Mouse (Mus musculus) midbrain, embryonic 14.5 days (tissue): ENCODE data around the gene Nrg3. TPM values are rescaled to one million over a fixed set of nuclear protein-coding genes. Genes with fewer than 3 reads are reported as not detected.

Experiments used
- ATAC-seq: fragments of 200-750 bp; cut with Nextera tagmentation; 2 replicates; pipeline ENCODE4 v1.8.0; 2017; ENCODE audit warnings: moderate number of reproducible peaks, moderate library complexity; ENCODE audit not compliant: low FRiP score, low TSS enrichment
- DNase-seq: peaks from one replicate; pipeline ENCODE4 v3.0.0-alpha.2; 2015
- H3K27ac ChIP-seq: fragments of 300-500 bp; sonication (generic); replicated peaks from 2 replicates; pipeline ENCODE4 v1.5.1; 2014; ENCODE audit warnings: mild to moderate bottlenecking, low read depth, low read length, moderate library complexity
- H3K27me3 ChIP-seq: fragments of 300-500 bp; sonication (generic); 2 replicates; pipeline ENCODE4 v1.6.1; 2014; ENCODE audit warnings: low read length, control low read depth, mixed read lengths; ENCODE audit not compliant: control insufficient read depth, insufficient read depth
- H3K36me3 ChIP-seq: fragments of 300-500 bp; sonication (generic); 2 replicates; pipeline ENCODE4 v1.6.1; 2014; ENCODE audit warnings: low read length, control low read depth; ENCODE audit not compliant: control insufficient read depth, insufficient read depth
- H3K4me1 ChIP-seq: fragments of 300-500 bp; sonication (generic); 2 replicates; pipeline ENCODE4 v1.6.1; 2014; ENCODE audit warnings: mild to moderate bottlenecking, antibody characterized with exemption, low read length, control low read depth; ENCODE audit not compliant: control insufficient read depth, insufficient read depth
- H3K4me2 ChIP-seq: fragments of 300-500 bp; sonication (generic); 2 replicates; pipeline ENCODE4 v1.6.1; 2014; ENCODE audit warnings: mild to moderate bottlenecking, low read length, moderate library complexity
- H3K4me3 ChIP-seq: fragments of 300-500 bp; sonication (generic); replicated peaks from 2 replicates; pipeline ENCODE4 v1.5.1; 2014; ENCODE audit warnings: low read depth, low read length
- H3K9ac ChIP-seq: fragments of 300-500 bp; sonication (generic); replicated peaks from 2 replicates; pipeline ENCODE4 v1.6.1; 2014; ENCODE audit warnings: mild to moderate bottlenecking, low read length, moderate library complexity
- H3K9me3 ChIP-seq: fragments of 300-500 bp; sonication (generic); 2 replicates; pipeline ENCODE4 v1.6.1; 2016; ENCODE audit warnings: low read length, control low read depth, mixed read lengths; ENCODE audit not compliant: control insufficient read depth
- WGBS: fragments of 180-500 bp; shearing (Covaris S2); extraction: QIAGEN DNeasy Blood & Tissue Kit; methylation state at CpG from one replicate; pipeline ENCODE4 v1.1.7; 2014; 5-methylcytosine and 5-hydroxymethylcytosine counted together
- polyA plus RNA-seq: library from polyadenylated mRNA; unstranded; fragments of >200 nt; fragmentation: Nextera tagmentation; extraction: Ambion mirVana; gene quantifications from 2 replicates; pipeline ENCODE4 v1.2.1, GENCODE M21; 2014

The Nrg3 gene
- polyA plus RNA-seq, 1 experiment from 2014 or later: 13.1 TPM

DNA sequence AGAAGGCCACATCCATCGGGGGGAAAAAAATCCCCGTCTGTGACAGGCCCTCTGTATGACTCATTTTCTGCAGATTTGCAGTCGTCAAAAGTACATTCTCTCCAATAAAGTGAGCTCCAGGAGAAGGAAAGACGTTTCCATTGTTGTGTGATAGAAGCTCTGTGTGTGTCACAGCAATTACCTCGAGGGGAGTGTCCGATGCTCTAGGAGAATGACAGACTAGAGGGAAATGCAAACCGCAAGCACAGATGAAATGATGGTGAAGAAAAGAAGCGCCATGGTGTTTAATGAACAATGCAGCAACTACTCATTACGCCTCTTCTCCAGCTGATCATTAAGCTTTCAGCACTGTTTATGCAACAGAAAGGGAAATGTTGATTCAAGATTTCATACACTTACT lies 59.6 kb downstream of the Nrg3 start:
- no peak for ATAC-seq
- H3K27ac ChIP-seq: no peak overlapping the region; the same call in 1 of the 2 replicates

DNA sequence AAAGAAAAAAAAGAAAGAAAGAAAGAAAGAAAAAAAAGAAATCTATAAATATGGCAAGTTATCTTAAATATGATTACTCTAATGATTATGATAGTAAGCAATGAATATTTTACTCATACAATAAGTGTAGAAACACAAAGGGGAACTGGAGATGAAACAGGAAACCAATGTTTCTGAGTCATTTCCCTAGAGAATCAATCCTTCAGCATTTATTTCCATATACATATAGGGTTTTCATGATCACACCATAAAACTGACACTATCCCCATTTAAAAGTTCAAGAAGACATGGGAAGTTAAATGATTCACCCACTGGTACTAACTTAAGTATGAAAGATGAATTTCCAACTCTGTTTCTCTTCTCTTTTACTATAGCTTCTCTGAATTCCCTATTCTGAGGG lies 86.0 kb downstream of the Nrg3 start:
- Histone ChIP-seq H3K4me2 (no peak overlapping the region), H3K4me3 (no peak overlapping the region), H3K4me1 (no peaks in the 10 kb centered on the region), H3K27me3 (no peaks in the 10 kb centered on the region), H3K9me3 (no peaks in the 10 kb centered on the region), H3K27ac (no peak overlapping the region), H3K36me3 (no peaks in the 10 kb centered on the region), H3K9ac (no peak overlapping the region)
- DNase-seq: no peak
- no peak for ATAC-seq

More for the DNA sequence above, 59.6 kb downstream of the Nrg3 start:
- Histone ChIP-seq H3K36me3 (no peaks in the 10 kb centered on the region), H3K27me3 (no peaks in the 10 kb centered on the region), H3K4me2 (no peak overlapping the region), H3K9ac (no peak overlapping the region), H3K4me3 (no peak overlapping the region), H3K9me3 (no peaks in the 10 kb centered on the region), H3K4me1 (no peaks in the 10 kb centered on the region)
- peak; percentile 11 for DNase-seq
- WGBS: 39% methylated on average over 9 of the region's 9 CpGs

DNA sequence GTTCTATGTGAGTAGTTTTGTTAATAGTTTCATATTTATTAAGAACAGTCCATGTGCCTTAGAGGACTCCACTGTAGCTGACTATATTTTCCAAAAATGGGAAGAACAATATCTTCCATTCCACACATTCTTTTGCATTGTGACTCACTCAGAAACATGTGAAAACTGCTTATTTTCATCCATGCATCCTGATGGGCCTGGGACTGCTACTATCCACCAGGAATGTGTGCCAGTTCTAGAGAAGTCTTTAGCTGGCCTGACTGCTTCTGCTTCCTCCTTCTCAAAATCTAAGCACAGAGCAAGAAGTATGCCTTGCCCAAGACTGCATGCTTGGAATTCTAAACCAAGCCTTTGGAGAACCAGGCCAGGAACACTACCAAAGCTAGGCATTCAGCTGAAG lies 91.6 kb downstream of the Nrg3 start:
- ATAC-seq (no peak), DNase-seq (no peak)
- no peaks in the 10 kb centered on the region for H3K27me3 ChIP-seq
- no peak overlapping the region for H3K9ac ChIP-seq
- no peak overlapping the region for H3K4me3 ChIP-seq
- no peaks in the 10 kb centered on the region for H3K4me1 ChIP-seq
- no peaks in the 10 kb centered on the region for H3K36me3 ChIP-seq
- H3K9me3 ChIP-seq: no peaks in the 10 kb centered on the region
- no peak overlapping the region for H3K4me2 ChIP-seq
- no peak overlapping the region for H3K27ac ChIP-seq

DNA sequence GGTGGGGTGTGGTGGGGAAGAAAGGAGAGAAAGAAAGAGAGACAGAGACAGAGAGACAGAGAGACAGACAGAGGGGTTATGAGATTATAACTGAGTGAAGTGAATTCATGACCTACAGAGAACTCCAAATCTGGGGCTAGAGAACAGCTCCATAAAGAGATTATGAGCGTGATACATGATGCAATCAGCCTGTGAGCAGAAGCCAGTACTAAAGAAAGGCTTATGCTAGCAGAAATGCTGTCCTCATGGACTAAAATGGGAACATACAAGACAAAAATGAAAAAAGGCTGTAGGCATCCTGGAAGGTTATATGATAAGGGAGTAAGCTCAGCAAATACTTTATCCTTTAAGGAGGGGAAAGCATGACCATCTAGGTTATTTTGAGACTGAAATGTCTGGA lies 99.7 kb downstream of the Nrg3 start:
- no peak overlapping the region for H3K4me3 ChIP-seq
- no peak overlapping the region for H3K9ac ChIP-seq
- ATAC-seq (no peak), DNase-seq (no peak)
- H3K36me3 ChIP-seq: no peaks in the 10 kb centered on the region
- H3K27ac ChIP-seq: no peak overlapping the region
- no peaks in the 10 kb centered on the region for H3K27me3 ChIP-seq
- no peak overlapping the region for H3K4me2 ChIP-seq
- WGBS: 81% methylated on average over 1 of the region's 1 CpGs
- H3K4me1 ChIP-seq: no peaks in the 10 kb centered on the region
- no peaks in the 10 kb centered on the region for H3K9me3 ChIP-seq

DNA sequence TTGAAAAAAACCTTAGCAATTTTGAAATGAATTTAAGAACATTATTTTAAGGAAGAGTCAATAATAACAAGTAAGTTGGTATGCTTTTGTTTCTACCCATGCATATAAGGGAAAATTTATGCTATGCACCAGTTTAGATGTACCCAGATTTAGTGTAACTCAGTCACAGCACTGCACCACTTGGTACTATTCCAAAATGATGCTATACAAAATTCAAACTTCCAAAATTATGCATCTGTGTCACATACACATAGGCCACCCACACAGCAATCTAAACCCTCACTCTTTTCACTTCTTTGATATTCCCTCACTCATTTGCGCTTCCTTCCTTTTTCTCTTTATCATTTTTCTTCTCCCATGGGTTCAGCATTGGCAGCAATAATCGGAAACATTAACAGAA lies 116.6 kb downstream of the Nrg3 start:
- Histone ChIP-seq H3K27me3 (no peaks in the 10 kb centered on the region), H3K4me3 (no peak overlapping the region), H3K27ac (no peak overlapping the region), H3K9ac (no peak overlapping the region), H3K36me3 (no peaks in the 10 kb centered on the region), H3K4me1 (no peaks in the 10 kb centered on the region), H3K4me2 (no peak overlapping the region), H3K9me3 (no peaks in the 10 kb centered on the region)
- WGBS: 92% methylated on average over 2 of the region's 2 CpGs
- ATAC-seq: no peak
- DNase-seq: no peak

DNA sequence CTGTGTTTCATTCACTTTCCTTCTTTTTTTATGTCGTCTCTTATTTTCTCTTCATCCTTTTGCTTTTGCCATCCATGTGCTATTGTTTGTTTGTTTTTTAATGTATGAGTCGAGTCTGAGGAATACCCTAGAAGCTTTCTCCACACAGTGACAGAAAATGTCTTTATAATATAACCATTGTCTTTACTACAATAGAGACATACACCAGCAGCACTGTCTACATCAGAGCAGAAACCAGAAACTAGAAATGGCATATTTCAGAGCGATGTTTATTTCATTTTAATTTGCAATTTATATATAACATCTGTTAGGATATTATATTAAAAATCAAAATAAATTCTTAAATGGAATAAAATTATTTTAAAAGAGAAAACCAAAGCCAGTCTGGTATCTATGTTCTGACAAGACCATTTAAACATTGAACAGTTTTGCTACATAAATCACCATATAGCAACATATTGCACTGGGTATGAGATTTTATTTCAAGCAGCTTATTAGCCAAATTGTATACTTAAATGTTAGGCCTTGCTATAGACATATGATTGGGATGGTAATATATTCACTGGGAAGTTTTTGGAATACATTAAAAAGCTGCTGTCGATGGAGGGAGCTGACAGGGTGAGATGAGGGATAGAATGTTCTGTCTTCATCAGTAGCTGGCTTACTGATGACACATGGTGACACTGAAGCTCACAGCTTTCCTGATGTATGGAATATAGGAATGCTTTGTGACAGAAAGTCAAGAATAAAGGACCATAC lies 120.7 kb downstream of the Nrg3 start:
- no peak for DNase-seq
- H3K4me1 ChIP-seq: no peaks in the 10 kb centered on the region
- no peak overlapping the region for H3K27ac ChIP-seq
- ATAC-seq: no peak
- no peaks in the 10 kb centered on the region for H3K36me3 ChIP-seq
- no peaks in the 10 kb centered on the region for H3K27me3 ChIP-seq
- WGBS: 70% methylated on average over 4 of the region's 4 CpGs
- no peak overlapping the region for H3K9ac ChIP-seq
- H3K4me3 ChIP-seq: no peak overlapping the region
- H3K9me3 ChIP-seq: no peaks in the 10 kb centered on the region
- H3K4me2 ChIP-seq: no peak overlapping the region

DNA sequence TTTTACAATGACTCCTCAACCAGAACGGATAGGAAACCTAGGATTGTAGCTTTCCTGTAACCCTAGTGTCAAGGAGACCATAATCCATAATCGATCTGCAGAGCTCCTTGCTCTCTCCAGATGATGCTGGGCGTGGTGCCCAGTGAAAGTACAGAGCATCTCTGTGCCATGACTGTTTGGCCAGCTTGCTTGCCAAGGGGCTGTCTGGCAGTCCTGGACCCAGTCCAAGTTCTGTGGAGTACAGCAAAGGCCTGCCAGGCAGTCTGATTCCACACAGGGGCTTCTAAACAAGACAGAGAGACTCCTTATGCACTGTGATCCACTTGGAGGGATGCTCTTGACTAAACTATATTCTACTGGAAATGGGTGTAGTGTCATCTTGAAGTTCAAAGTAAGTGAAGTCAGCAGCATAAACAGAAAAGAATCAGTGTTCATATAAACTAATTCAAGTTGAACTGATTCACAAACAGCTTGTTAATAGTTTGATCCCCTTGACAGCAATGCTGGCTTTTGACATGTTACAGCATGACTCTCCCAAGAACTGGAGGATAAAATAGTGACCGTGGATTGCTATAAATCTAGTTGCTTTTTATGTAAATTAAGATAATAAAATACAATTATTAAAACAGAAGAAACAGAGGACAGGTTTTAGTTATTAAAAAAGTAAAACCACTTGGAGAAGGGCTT lies 155.3 kb downstream of the Nrg3 start:
- peak; percentile 76 for ATAC-seq
- H3K9me3 ChIP-seq: no peaks in the 10 kb centered on the region
- H3K4me3 ChIP-seq: no peak overlapping the region
- 70% methylated on average over 4 of the region's 4 CpGs for WGBS
- H3K4me2 ChIP-seq: no peak overlapping the region
- no peaks in the 10 kb centered on the region for H3K36me3 ChIP-seq
- no peaks in the 10 kb centered on the region for H3K27me3 ChIP-seq
- no peak overlapping the region for H3K27ac ChIP-seq
- peak; percentile 82 for DNase-seq
- no peaks in the 10 kb centered on the region for H3K4me1 ChIP-seq
- H3K9ac ChIP-seq: no peak overlapping the region

DNA sequence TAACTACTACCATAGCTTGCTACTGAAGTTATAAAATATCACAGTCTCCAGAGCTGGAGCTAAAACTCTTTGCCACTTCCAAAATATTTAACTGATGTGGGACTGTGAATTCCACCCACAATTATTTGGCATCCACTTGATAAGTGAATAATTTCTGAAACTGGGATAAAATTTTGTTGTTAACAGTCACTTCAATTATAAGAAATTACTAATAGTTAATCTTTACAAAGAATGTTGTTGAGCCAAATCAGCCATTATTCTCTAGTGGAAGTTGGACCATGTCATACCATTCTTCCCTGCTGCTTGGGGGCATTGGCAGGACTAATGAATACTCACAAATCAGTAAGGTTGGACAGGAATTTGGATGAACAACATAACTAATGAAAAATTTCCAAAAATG lies 158.8 kb downstream of the Nrg3 start:
- H3K9ac ChIP-seq: no peak overlapping the region
- no peaks in the 10 kb centered on the region for H3K9me3 ChIP-seq
- H3K27me3 ChIP-seq: no peaks in the 10 kb centered on the region
- no peaks in the 10 kb centered on the region for H3K4me1 ChIP-seq
- DNase-seq: no peak
- H3K4me2 ChIP-seq: no peak overlapping the region
- no peak for ATAC-seq
- no peaks in the 10 kb centered on the region for H3K36me3 ChIP-seq
- no peak overlapping the region for H3K27ac ChIP-seq
- H3K4me3 ChIP-seq: no peak overlapping the region

DNA sequence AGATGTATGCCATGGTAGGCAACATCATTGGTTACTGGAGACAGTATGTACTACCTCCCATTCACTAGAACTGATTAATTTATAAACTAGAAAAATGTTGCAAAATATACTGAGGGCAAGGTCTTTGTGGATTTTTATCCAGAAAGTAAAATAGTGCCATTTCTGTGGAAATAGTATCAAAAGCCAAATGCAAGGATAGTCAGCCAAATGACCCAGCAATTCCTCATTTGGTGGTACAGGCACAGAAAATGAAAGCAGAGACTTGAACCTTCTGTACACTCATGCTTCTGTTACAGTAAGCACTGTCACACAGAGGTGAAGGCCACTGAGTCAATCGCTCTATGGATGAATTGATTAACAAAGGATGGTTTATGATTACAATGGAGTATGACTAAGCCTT lies 207.8 kb downstream of the Nrg3 start:
- Histone ChIP-seq H3K9ac (no peak overlapping the region), H3K4me1 (no peaks in the 10 kb centered on the region), H3K27me3 (no peaks in the 10 kb centered on the region), H3K9me3 (no peaks in the 10 kb centered on the region), H3K4me3 (no peak overlapping the region), H3K36me3 (no peaks in the 10 kb centered on the region), H3K4me2 (no peak overlapping the region), H3K27ac (no peak overlapping the region)
- ATAC-seq: no peak
- no peak for DNase-seq
- 90% methylated on average over 1 of the region's 1 CpGs for WGBS
